Mouse (Mus musculus) limb, embryonic 14.5 days (tissue): ENCODE results near the gene Gdf11. TPM values are rescaled to one million over a fixed set of nuclear protein-coding genes. Genes with fewer than 3 reads are reported as not detected.

ENCODE experiments used
- ATAC-seq: fragments of 200-750 bp; cut with Nextera tagmentation; 2 replicates; pipeline ENCODE4 v1.8.0; 2017; ENCODE audit warnings: low read depth, moderate number of reproducible peaks, moderate TSS enrichment; ENCODE audit not compliant: low FRiP score
- DNase-seq: peaks from one replicate; pipeline ENCODE4 v3.0.0-alpha.2; 2015; ENCODE audit warnings: low spot score
- H3K27ac ChIP-seq: fragments of 300-500 bp; sonication (generic); replicated peaks from 2 replicates; pipeline ENCODE4 v1.5.1; 2014; ENCODE audit warnings: low read depth, mild to moderate bottlenecking, low read length, moderate library complexity, mixed read lengths
- H3K27me3 ChIP-seq: fragments of 300-500 bp; sonication (generic); 2 replicates; pipeline ENCODE4 v1.6.1; 2014; ENCODE audit warnings: low read length, mixed read lengths; ENCODE audit not compliant: control insufficient read depth, insufficient read depth
- H3K36me3 ChIP-seq: fragments of 300-500 bp; sonication (generic); 2 replicates; pipeline ENCODE4 v1.6.1; 2014; ENCODE audit warnings: mild to moderate bottlenecking, low read length, moderate library complexity, mixed read lengths; ENCODE audit not compliant: control insufficient read depth, insufficient read depth
- H3K4me1 ChIP-seq: fragments of 300-500 bp; sonication (generic); 2 replicates; pipeline ENCODE4 v1.6.1; 2014; ENCODE audit warnings: antibody characterized with exemption, low read length, mixed read lengths; ENCODE audit not compliant: control insufficient read depth, insufficient read depth
- H3K4me2 ChIP-seq: fragments of 300-500 bp; sonication (generic); replicated peaks from 2 replicates; pipeline ENCODE4 v1.6.1; 2014; ENCODE audit warnings: low read depth, mild to moderate bottlenecking, low read length, moderate library complexity; ENCODE audit not compliant: severe bottlenecking
- H3K4me3 ChIP-seq: fragments of 300-500 bp; sonication (generic); replicated peaks from 2 replicates; pipeline ENCODE4 v1.5.1; 2014; ENCODE audit warnings: low read length
- H3K9ac ChIP-seq: fragments of 300-500 bp; sonication (generic); 2 replicates; pipeline ENCODE4 v1.6.1; 2014; ENCODE audit warnings: mild to moderate bottlenecking, low read depth, low read length, moderate library complexity; ENCODE audit not compliant: severe bottlenecking
- H3K9me3 ChIP-seq: fragments of 300-500 bp; sonication (generic); 2 replicates; pipeline ENCODE4 v1.6.1; 2016; ENCODE audit warnings: low read length; ENCODE audit not compliant: control insufficient read depth
- POLR2A ChIP-seq: fragments of 200-500 bp; IDR thresholded peaks from 2 replicates; pipeline ENCODE4 v1.8.0; 2012; ENCODE audit warnings: inconsistent platforms, mild to moderate bottlenecking, moderate library complexity, borderline replicate concordance; ENCODE audit not compliant: insufficient read depth, insufficient read length; ENCODE audit errors: extremely low read depth
- WGBS: fragments of 180-500 bp; shearing (Covaris S2); extraction: QIAGEN DNeasy Blood & Tissue Kit; methylation state at CpG from one replicate; pipeline ENCODE4 v1.1.7; 2014; 5-methylcytosine and 5-hydroxymethylcytosine counted together
- polyA plus RNA-seq, 2 experiments: library from polyadenylated mRNA; depleted of rRNA in 1 of 2; stranded (reverse) in 1 of 2; unstranded in 1 of 2; fragments of >200 nt; fragmentation: Nextera tagmentation in 1 of 2; extraction: Ambion mirVana in 1 of 2; gene quantifications; 2 replicates each; pipeline versions ENCODE4 v1.2.1 to v1.2.3; 2012 to 2014

The Gdf11 gene
- polyA plus RNA-seq, 2 experiments = 6.3 to 10.8 TPM

- DNase-seq (peak; percentile 18), ATAC-seq (no peak)
- no peak overlapping the region for H3K27ac ChIP-seq
- peaks cover 17% of the 10 kb centered on the region for H3K36me3 ChIP-seq
- peak overlapping the region; percentile 71 for H3K4me3 ChIP-seq
- H3K4me1 ChIP-seq = peaks cover 22% of the 10 kb centered on the region
- no peaks in the 10 kb centered on the region for H3K27me3 ChIP-seq
- peak overlapping the region; percentile 64 for H3K9ac ChIP-seq
- H3K4me2 ChIP-seq = peak overlapping the region; percentile 46
- TF ChIP-seq POLR2A = no peak
- WGBS = 70% methylated on average over 16 of the region's 16 CpGs
- no peaks in the 10 kb centered on the region for H3K9me3 ChIP-seq
Observed at GRCm38 (mm10) chr10:128921883-128922821, 30.6 kb upstream of the Gdf11 start.

- Histone ChIP-seq H3K4me2 (no peak overlapping the region), H3K4me3 (no peak overlapping the region), H3K36me3 (peaks cover 25% of the 10 kb centered on the region), H3K27ac (no peak overlapping the region), H3K27me3 (no peaks in the 10 kb centered on the region), H3K4me1 (peaks cover 22% of the 10 kb centered on the region), H3K9me3 (no peaks in the 10 kb centered on the region), H3K9ac (no peak overlapping the region)
- WGBS = 77% methylated on average over 1 of the region's 1 CpGs
- DNase-seq (no peak), ATAC-seq (no peak)
- no peak for TF ChIP-seq POLR2A
Observed at GRCm38 (mm10) chr10:128921251-128921650, 29.7 kb upstream of the Gdf11 start.

- Histone ChIP-seq H3K36me3 (peaks cover 29% of the 10 kb centered on the region), H3K27me3 (no peaks in the 10 kb centered on the region), H3K4me3 (no peak overlapping the region), H3K27ac (0 out of 2 replicates have a peak overlapping the region, but pooled peaks have one; percentile 13), H3K4me2 (no peak overlapping the region), H3K4me1 (peaks cover 22% of the 10 kb centered on the region), H3K9ac (no peak overlapping the region), H3K9me3 (no peaks in the 10 kb centered on the region)
- no peak for TF ChIP-seq POLR2A
- DNase-seq = peak; percentile 58
- 26% methylated on average over 3 of the region's 3 CpGs for WGBS
- ATAC-seq = no peak; the same call in 1 of the 2 replicates
Observed at GRCm38 (mm10) chr10:128920736-128921161, 29.2 kb upstream of the Gdf11 start.

- ATAC-seq (no peak), DNase-seq (no peak)
- no peaks in the 10 kb centered on the region for H3K27me3 ChIP-seq
- H3K36me3 ChIP-seq = peaks cover 35% of the 10 kb centered on the region
- H3K9me3 ChIP-seq = no peaks in the 10 kb centered on the region
- H3K9ac ChIP-seq = no peak overlapping the region
- no peak overlapping the region for H3K4me3 ChIP-seq
- peaks cover 22% of the 10 kb centered on the region for H3K4me1 ChIP-seq
- no peak for TF ChIP-seq POLR2A
- H3K27ac ChIP-seq = no peak overlapping the region
- 76% methylated on average over 7 of the region's 7 CpGs for WGBS
- no peak overlapping the region for H3K4me2 ChIP-seq
Observed at GRCm38 (mm10) chr10:128919966-128920365, 28.4 kb upstream of the Gdf11 start.

GRCm38 (mm10) chr10:128919203-128919631 lies 27.7 kb upstream of the Gdf11 start:
- Histone ChIP-seq H3K4me3 (no peak overlapping the region), H3K27me3 (no peaks in the 10 kb centered on the region), H3K4me2 (no peak overlapping the region), H3K9ac (0 out of 2 replicates have a peak overlapping the region, but pooled peaks have one; percentile 17), H3K27ac (no peak overlapping the region), H3K9me3 (no peaks in the 10 kb centered on the region), H3K36me3 (peaks cover 42% of the 10 kb centered on the region), H3K4me1 (peaks cover 21% of the 10 kb centered on the region)
- no peak for DNase-seq
- no peak for ATAC-seq
- TF ChIP-seq POLR2A = no peak
- 39% methylated on average over 6 of the region's 6 CpGs for WGBS
